Mouse (Mus musculus): ENCODE results near the gene Fam183b. TPM values are rescaled to one million over a fixed set of nuclear protein-coding genes. Genes with fewer than 3 reads are reported as not detected.
A peak's percentile ranks its signal among the peaks of the same experiment; 100 is the strongest.
"Not testable (repeated sequence)": the region's sequence is repeated elsewhere in the genome, so short reads cannot be mapped to it uniquely, and the experiment has no call there.

Gene Fam183b
- total RNA-seq (2015; ENCODE audit: low replicate concordance) (not detected in 2 replicates), total RNA-seq (2017; ENCODE audit: low replicate concordance) (not detected in 2 replicates)

- ATAC-seq (replicated peaks; ENCODE audit: low FRiP score, poor library complexity, severe bottlenecking), result no peak; the same call in 1 of the 2 replicates
These were observed at the start of gene Fam183b for GRCm38 (mm10) chr11:58801558-58802228. Gene Fam183b (minus strand): TSS chr11:58801960.

DNA sequence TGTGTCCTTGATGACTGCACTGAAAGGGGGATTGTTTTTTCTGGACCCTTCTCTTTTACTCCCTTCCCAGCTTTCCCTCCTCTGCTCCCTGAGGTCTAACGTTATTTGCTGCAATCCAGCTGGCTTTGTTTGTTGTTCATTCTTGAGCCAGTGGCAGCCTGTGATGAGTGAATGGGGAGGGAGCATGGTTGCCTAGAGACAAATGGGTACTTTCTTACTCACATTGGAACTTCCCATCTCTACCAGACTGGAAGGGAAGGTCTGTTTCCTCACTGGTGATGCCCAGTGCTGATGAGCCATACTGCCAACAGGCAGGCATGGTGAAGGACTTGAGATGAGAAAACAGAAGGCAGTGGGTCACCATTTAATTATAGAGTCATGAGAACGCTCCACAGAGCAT lies 48.0 kb upstream of the Fam183b start:
- no peak for ATAC-seq (replicated peaks; ENCODE audit: low FRiP score, poor library complexity, severe bottlenecking)

DNA sequence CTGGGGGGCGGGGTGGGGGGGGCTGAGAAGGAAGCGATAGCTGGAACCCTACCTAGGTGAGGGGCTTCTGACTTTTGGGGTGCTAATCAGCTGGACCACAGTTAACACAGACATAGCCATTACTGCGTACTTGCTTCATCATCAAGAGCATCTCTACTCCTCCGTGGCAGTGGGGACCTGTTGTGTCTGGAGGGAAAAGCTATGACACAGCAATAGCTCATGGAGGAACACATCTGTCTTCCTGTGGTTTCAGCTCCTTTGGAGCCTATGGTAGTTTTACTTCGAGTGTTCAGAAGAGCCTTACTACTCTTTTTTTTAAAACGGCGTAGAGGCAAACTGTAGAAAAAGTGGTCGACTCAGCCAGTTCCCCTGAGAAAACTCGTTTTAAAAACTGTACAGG lies 45.9 kb upstream of the Fam183b start:
- ATAC-seq (replicated peaks; ENCODE audit: low FRiP score, poor library complexity, severe bottlenecking), result 0 out of 2 replicates have a peak, but pooled peaks have one; percentile 20

- peak; percentile 98 for ATAC-seq (replicated peaks; ENCODE audit: low FRiP score, poor library complexity, severe bottlenecking)
These were observed 45.2 kb upstream of the Fam183b start, which contains the start of gene Gm12258 for GRCm38 (mm10) chr11:58846919-58847461. Gene Gm12258 (plus strand): TSS chr11:58847158.

DNA sequence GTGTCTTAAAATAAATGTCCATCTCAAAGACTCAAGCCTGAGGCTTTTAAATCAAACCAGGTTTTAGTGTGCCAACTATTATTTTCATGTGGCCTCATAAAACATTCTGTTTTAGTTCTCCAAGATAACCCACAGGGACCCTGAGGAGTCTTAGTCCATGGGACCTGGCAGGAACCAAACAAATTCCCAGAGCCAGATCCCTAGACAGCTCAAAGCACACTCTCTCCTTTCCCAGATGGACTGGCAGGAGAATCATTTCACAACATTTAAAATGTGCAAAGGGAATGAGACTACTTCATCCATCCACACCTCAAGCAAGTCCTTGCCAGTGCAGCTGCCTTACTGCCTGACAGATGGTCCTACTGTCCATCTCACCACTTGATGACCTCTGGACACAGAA lies 37.2 kb upstream of the Fam183b start, which contains the start of gene Olfr311:
TSS of gene Olfr311 (plus strand) at position 301 of the 400 bp plus-strand sequence.
- not testable (repeated sequence) for ATAC-seq (replicated peaks; ENCODE audit: low FRiP score, poor library complexity, severe bottlenecking)

DNA sequence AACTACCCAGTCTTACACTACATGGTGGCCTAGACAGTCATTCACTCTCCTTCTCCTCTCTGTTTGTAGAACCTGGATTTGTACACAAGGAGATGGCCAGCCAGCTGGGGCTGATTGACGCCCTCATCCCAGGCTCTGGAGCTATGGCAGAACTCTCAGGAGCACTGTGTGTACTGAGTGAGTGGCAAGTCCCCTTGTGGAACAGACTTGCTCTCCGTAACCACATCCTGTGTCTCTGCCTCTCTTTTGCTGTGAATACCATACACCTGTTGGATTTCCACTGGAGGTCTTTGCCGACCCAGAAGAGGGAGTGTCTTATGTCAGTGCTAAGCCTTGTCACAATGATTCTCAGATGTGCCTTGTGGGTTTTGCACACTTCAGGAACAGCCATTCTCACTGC lies 30.8 kb upstream of the Fam183b start:
- not testable (repeated sequence) for ATAC-seq (replicated peaks; ENCODE audit: low FRiP score, poor library complexity, severe bottlenecking)

- ATAC-seq (replicated peaks; ENCODE audit: low FRiP score, poor library complexity, severe bottlenecking), result no peak
These were observed 28.0 kb upstream of the Fam183b start for GRCm38 (mm10) chr11:58829764-58830163.

DNA sequence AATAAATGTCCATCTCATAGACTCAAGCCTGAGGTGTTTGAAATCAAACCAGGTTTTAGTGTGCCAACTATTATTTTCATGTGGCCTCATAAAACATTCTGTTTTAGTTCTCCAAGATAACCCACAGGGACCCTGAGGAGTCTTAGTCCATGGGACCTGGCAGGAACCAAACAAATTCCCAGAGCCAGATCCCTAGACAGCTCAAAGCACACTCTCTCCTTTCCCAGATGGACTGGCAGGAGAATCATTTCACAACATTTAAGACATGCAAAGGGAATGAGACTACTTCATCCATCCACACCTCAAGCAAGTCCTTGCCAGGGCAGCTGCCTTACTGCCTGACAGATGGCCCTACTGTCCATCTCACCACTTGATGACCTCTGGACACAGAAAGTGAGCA lies 27.2 kb upstream of the Fam183b start, which contains the start of gene Olfr312:
TSS of gene Olfr312 (plus strand) at position 301 of the 400 bp plus-strand sequence.
- not testable (repeated sequence) for ATAC-seq (replicated peaks; ENCODE audit: low FRiP score, poor library complexity, severe bottlenecking)

GRCm38 (mm10) chr11:58815676-58816075 lies 13.9 kb upstream of the Fam183b start:
- ATAC-seq (replicated peaks; ENCODE audit: low FRiP score, poor library complexity, severe bottlenecking), result no peak

DNA sequence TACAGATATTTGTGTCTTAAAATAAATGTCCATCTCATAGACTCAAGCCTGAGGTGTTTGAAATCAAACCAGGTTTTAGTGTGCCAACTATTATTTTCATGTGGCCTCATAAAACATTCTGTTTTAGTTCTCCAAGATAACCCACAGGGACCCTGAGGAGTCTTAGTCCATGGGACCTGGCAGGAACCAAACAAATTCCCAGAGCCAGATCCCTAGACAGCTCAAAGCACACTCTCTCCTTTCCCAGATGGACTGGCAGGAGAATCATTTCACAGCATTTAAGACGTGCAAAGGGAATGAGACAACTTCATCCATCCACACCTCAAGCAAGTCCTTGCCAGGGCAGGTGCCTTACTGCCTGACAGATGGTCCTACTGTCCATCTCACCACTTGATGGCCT lies 12.9 kb upstream of the Fam183b start, which contains the start of gene Olfr313:
TSS of gene Olfr313 (plus strand) at position 301 of the 400 bp plus-strand sequence.
- 0 out of 2 replicates have a peak, but pooled peaks have one; percentile 15 for ATAC-seq (replicated peaks; ENCODE audit: low FRiP score, poor library complexity, severe bottlenecking)

GRCm38 (mm10) chr11:58812001-58812400 lies 10.2 kb upstream of the Fam183b start:
- peak; percentile 64; the same call in 1 of the 2 replicates for ATAC-seq (replicated peaks; ENCODE audit: low FRiP score, poor library complexity, severe bottlenecking)

- ATAC-seq (replicated peaks; ENCODE audit: low FRiP score, poor library complexity, severe bottlenecking), result no peak
These were observed 2.6 kb upstream of the Fam183b start for GRCm38 (mm10) chr11:58804393-58804792.

DNA sequence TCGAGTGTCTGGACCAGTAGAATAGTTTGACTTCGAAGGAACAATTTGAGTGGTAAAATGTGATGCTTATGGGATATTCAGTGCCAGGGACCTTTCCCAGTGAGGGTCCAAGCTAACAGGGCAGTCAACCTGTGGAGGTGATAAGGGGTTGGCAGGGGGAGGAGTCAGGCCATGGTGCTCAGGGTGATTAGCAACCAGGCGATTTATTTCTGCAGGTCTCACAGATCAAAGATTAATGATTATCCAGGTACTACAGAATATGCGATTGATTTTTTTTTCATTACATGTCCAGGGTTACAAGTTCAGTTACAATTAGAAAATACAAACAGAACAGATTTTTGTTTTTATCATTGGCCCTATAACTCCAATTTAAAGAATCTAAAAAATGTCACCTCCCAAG lies 2.1 kb upstream of the Fam183b start:
- no peak for ATAC-seq (replicated peaks; ENCODE audit: low FRiP score, poor library complexity, severe bottlenecking)

- ATAC-seq (replicated peaks; ENCODE audit: low FRiP score, poor library complexity, severe bottlenecking), result no peak
These were observed 2.0 kb downstream of the Fam183b start for GRCm38 (mm10) chr11:58799747-58800146.

DNA sequence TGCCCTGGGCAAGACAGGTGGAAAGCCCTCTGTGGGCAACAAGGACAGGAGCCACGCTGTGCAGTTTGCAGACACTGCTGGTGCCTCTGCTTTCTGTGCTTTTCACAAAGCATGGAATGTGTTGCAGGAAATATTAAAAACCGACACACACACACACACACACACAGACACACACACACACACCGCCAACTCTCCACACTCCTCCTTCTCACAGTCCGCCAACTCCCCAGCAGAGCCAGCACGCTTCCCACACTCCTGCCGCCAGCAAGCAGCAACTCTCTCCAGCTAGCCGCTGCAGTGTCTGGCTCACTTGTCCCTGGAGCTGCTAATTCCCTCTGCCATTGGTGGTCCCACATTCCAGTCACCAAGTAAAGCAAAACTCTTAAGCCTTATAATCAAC lies 4.9 kb downstream of the Fam183b start:
- ATAC-seq (replicated peaks; ENCODE audit: low FRiP score, poor library complexity, severe bottlenecking), result no peak

DNA sequence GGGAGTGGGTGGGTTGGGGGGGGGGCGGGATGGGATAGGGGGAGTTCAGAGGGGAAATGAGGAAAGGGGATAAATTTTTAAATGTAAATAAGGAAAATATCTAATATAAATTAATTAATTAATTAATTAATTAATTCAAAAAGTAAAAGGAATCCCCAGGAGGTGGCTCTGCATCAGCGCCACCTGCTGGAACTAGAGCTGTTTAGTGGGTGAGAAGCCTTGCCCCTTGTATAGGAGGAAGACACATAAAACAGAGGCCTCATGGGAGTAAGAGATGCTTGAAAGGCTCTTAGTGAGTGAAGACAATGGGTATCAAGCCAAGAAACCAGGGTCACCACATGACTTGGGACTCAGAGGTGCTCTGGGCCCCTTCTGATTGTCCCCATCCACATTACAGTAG lies 5.9 kb downstream of the Fam183b start:
- ATAC-seq (replicated peaks; ENCODE audit: low FRiP score, poor library complexity, severe bottlenecking), result no peak

DNA sequence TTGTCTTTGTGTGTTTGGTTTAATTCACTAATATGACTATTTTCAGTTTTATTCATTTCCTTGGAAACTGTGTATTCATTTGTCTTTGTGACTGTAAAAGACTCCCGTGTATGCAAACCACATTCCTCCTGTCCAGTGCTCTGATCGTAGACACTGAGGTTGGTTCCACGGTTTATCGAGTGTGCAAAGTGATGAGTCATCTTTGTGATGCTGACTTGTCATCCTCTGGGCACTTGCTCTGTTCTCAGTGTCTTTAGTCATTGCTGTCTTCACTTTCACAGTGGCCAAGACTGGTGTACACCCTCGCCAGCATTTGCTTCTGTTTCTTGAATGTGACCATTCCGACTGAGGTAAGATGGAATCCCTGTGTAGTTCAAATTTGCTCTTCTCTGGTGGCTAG lies 11.1 kb downstream of the Fam183b start:
- ATAC-seq (replicated peaks; ENCODE audit: low FRiP score, poor library complexity, severe bottlenecking), result 0 out of 2 replicates have a peak, but pooled peaks have one; percentile 46

- ATAC-seq (replicated peaks; ENCODE audit: low FRiP score, poor library complexity, severe bottlenecking), result no peak
These were observed 11.7 kb downstream of the Fam183b start for GRCm38 (mm10) chr11:58790053-58790452.

- no peak for ATAC-seq (replicated peaks; ENCODE audit: low FRiP score, poor library complexity, severe bottlenecking)
These were observed 12.2 kb downstream of the Fam183b start for GRCm38 (mm10) chr11:58789532-58789931.

DNA sequence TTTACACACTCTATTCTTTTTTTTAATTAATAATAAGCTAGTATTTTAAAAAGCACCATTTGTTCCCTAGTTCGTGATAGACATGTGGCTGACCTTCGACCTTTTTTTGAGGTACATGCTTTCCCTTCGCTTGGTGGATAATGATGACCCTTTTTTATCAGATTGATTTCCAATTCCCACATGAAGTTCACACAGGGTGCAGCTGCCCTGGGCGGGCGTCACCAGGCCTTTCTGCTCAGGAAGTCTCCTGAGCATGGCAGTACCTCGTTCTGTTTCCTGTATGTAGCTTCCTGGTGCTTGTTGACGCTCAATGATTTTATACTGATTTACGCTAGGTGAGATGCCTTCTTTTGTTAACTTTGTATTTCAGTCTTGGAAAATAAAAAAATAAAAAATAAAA lies 13.4 kb downstream of the Fam183b start:
- no peak for ATAC-seq (replicated peaks; ENCODE audit: low FRiP score, poor library complexity, severe bottlenecking)

DNA sequence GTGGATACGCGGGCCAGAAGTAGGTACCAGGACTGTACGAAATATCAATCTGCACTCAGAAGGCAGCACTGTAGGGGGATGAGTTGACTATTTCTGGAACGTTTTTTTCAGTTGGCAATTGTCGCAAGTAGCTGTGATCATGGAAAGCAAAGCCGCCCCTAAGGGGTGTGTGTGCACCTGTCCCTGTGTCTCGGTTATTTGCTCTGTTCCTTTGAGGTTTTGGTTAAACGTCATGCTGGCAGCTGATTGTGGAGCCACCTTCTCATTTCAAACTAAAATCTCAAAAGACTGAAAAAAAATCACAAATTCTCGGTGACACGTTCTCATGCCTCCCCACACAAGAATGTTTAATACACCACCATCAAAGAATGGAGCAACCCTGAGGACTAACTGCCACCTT lies 14.1 kb downstream of the Fam183b start:
- no peak for ATAC-seq (replicated peaks; ENCODE audit: low FRiP score, poor library complexity, severe bottlenecking)

All from erythroblast, adult 5-6 weeks (primary cell).